21 mouse cellular contexts compared by ENCODE assay signal in genomic region chr17:6732665-6733064, GRCm38 (mm10). TPM values are rescaled to one million over a fixed set of nuclear protein-coding genes. Genes with fewer than 3 reads are reported as not detected.
DNase-seq lines count a peak whose midpoint lies in the region; ATAC-seq and TF ChIP-seq lines count a peak whose summit lies in the region.
"Had no signal": no experiment of that assay in that cellular context is flagged by ENCODE, and none has a peak within 500 bp of the region (broad histone marks: within the 10 kb centered on the region; RNA-seq: fewer than 3 reads in every experiment).

No protein-coding gene starts in this region.

- DNase-seq in heart, embryonic 10.5 days (ENCODE audit: low spot score), result peak; percentile 73
- no peak for DNase-seq in heart, adult 2 months
- DNase-seq in midbrain, embryonic 10.5 days (ENCODE audit: low spot score), result peak; percentile 11
- peak; percentile 7 for DNase-seq in induced T-regulatory cell, adult 2 months (ENCODE audit: low read depth)
- peak; percentile 5 for DNase-seq in naive thymus-derived CD4-positive, alpha-beta T cell, adult 2 months (ENCODE audit: low read depth)
- no peak for DNase-seq in adrenal gland, postnatal 25 days
- DNase-seq in liver, embryonic 11.5 days (ENCODE audit: low spot score), result no peak
- DNase-seq: adrenal gland, adult 8-10 months; cerebellum, adult 18-20 months; cerebellum, adult 9-11 months; cerebellum, postnatal 36 days; gastrocnemius, postnatal 10 days; heart, postnatal 4 days had no signal

- H3K79me2 ChIP-seq in heart, adult 2 months (replicated peaks; ENCODE audit: control insufficient read depth, insufficient read depth, low read length), result no peaks in the 10 kb centered on the region

- ATAC-seq in midbrain, embryonic 13.5 days, result no peak
- ATAC-seq in liver, embryonic 11.5 days (replicated peaks; ENCODE audit: low FRiP score), result no peak
- ATAC-seq: CD4-positive, CD25-positive, alpha-beta regulatory T cell, adult 4 months; forebrain, embryonic 15.5 days; hindbrain, embryonic 16.5 days had no signal

- no peak for TF ChIP-seq CTCF in heart, adult 2 months (IDR thresholded peaks at IDR 0.05)

- H3K27ac ChIP-seq in heart, embryonic 10.5 days, result no peak overlapping the region
- H3K27ac ChIP-seq in heart, adult 2 months, result no peak overlapping the region
- no peak overlapping the region for H3K27ac ChIP-seq in midbrain, embryonic 10.5 days (replicated peaks)
- H3K27ac ChIP-seq in midbrain, embryonic 13.5 days, result no peak overlapping the region
- no peak overlapping the region for H3K27ac ChIP-seq in liver, embryonic 11.5 days (ENCODE audit: low read depth, low read length)
- H3K27ac ChIP-seq: embryonic facial prominence, embryonic 13.5 days; forebrain, embryonic 15.5 days; heart, embryonic 13.5 days; hindbrain, embryonic 12.5 days had no signal

- TF ChIP-seq POLR2A in heart, adult 2 months (IDR thresholded peaks at IDR 0.05; ENCODE audit: insufficient read depth, low read depth, low read length), result no peak

- no peak for TF ChIP-seq EP300 in heart, adult 2 months (IDR thresholded peaks at IDR 0.05; ENCODE audit: insufficient read depth, low read depth, low read length)

- no peaks in the 10 kb centered on the region for H3K9me3 ChIP-seq in heart, embryonic 10.5 days
- H3K9me3 ChIP-seq in midbrain, embryonic 10.5 days (replicated peaks), result no peaks in the 10 kb centered on the region
- no peaks in the 10 kb centered on the region for H3K9me3 ChIP-seq in midbrain, embryonic 13.5 days
- no peaks in the 10 kb centered on the region for H3K9me3 ChIP-seq in liver, embryonic 11.5 days (ENCODE audit: control insufficient read depth, low read length)
- H3K9me3 ChIP-seq: embryonic facial prominence, embryonic 13.5 days; forebrain, embryonic 15.5 days; G1E; heart, embryonic 13.5 days; hindbrain, embryonic 12.5 days had no signal

- intact Hi-C loops in heart, adult 2 months (cut with DNase I), result no loop called here

- no peak overlapping the region for H3K4me3 ChIP-seq in heart, embryonic 10.5 days
- no peak overlapping the region for H3K4me3 ChIP-seq in heart, adult 2 months
- no peak overlapping the region for H3K4me3 ChIP-seq in midbrain, embryonic 10.5 days
- no peak overlapping the region for H3K4me3 ChIP-seq in midbrain, embryonic 13.5 days (replicated peaks)
- H3K4me3 ChIP-seq in liver, embryonic 11.5 days (ENCODE audit: low read depth, low read length), result no peak overlapping the region
- H3K4me3 ChIP-seq: embryonic facial prominence, embryonic 13.5 days; forebrain, embryonic 15.5 days; heart, embryonic 13.5 days; hindbrain, embryonic 12.5 days had no signal

- H3K27me3 ChIP-seq in heart, embryonic 10.5 days (ENCODE audit: insufficient read depth, poor library complexity, severe bottlenecking), result no peaks in the 10 kb centered on the region
- H3K27me3 ChIP-seq in heart, adult 2 months (ENCODE audit: control insufficient read depth, insufficient read depth, low read length), result no peaks in the 10 kb centered on the region
- no peaks in the 10 kb centered on the region; the same call in 1 of the 2 replicates for H3K27me3 ChIP-seq in midbrain, embryonic 10.5 days (ENCODE audit: low read depth, poor library complexity, severe bottlenecking)
- H3K27me3 ChIP-seq in midbrain, embryonic 13.5 days, result 0 out of 2 replicates have a peak, but pooled peaks cover 4% of the 10 kb centered on the region
- no peaks in the 10 kb centered on the region for H3K27me3 ChIP-seq in liver, embryonic 11.5 days (replicated peaks; ENCODE audit: control insufficient read depth, insufficient read depth, low read length)
- H3K27me3 ChIP-seq: embryonic facial prominence, embryonic 13.5 days; forebrain, embryonic 15.5 days; heart, embryonic 13.5 days; hindbrain, embryonic 12.5 days had no signal

- peaks cover 14% of the 10 kb centered on the region for H3K4me1 ChIP-seq in heart, embryonic 10.5 days
- no peaks in the 10 kb centered on the region for H3K4me1 ChIP-seq in heart, adult 2 months (ENCODE audit: control insufficient read depth, insufficient read depth, low read length)
- H3K4me1 ChIP-seq in midbrain, embryonic 10.5 days, result peaks cover 31% of the 10 kb centered on the region
- peaks cover 23% of the 10 kb centered on the region for H3K4me1 ChIP-seq in midbrain, embryonic 13.5 days (replicated peaks)
- no peaks in the 10 kb centered on the region for H3K4me1 ChIP-seq in liver, embryonic 11.5 days (replicated peaks; ENCODE audit: control insufficient read depth, insufficient read depth, low read length)

- no peak overlapping the region for H3K4me2 ChIP-seq in midbrain, embryonic 13.5 days (replicated peaks)
- no peak overlapping the region for H3K4me2 ChIP-seq in liver, embryonic 11.5 days
- H3K4me2 ChIP-seq: embryonic facial prominence, embryonic 13.5 days; forebrain, embryonic 15.5 days; heart, embryonic 13.5 days; hindbrain, embryonic 12.5 days had no signal

- 87% methylated on average over 4 of the region's 4 CpGs for WGBS in heart, embryonic 10.5 days
- WGBS in heart, adult 2 months, result 95% methylated on average over 4 of the region's 4 CpGs
- WGBS in midbrain, embryonic 10.5 days, result 92% methylated on average over 4 of the region's 4 CpGs
- 98% methylated on average over 4 of the region's 4 CpGs for whole genome bisulfite sequencing in midbrain, embryonic 13.5 days
- 88% methylated on average over 4 of the region's 4 CpGs for WGBS in liver, embryonic 11.5 days

- no peak overlapping the region for H3K9ac ChIP-seq in heart, adult 2 months (ENCODE audit: low read depth, low read length)
- H3K9ac ChIP-seq in midbrain, embryonic 13.5 days (replicated peaks), result no peak overlapping the region
- no peak overlapping the region for H3K9ac ChIP-seq in liver, embryonic 11.5 days (ENCODE audit: low read depth, low read length)
- H3K9ac ChIP-seq: embryonic facial prominence, embryonic 13.5 days; forebrain, embryonic 15.5 days; heart, embryonic 13.5 days; hindbrain, embryonic 12.5 days had no signal

- peaks cover 3% of the 10 kb centered on the region for H3K36me3 ChIP-seq in heart, embryonic 10.5 days
- H3K36me3 ChIP-seq in heart, adult 2 months (ENCODE audit: control insufficient read depth, insufficient read depth, low read length), result no peaks in the 10 kb centered on the region
- no peaks in the 10 kb centered on the region for H3K36me3 ChIP-seq in midbrain, embryonic 10.5 days
- H3K36me3 ChIP-seq in midbrain, embryonic 13.5 days, result no peaks in the 10 kb centered on the region
- H3K36me3 ChIP-seq in liver, embryonic 11.5 days (ENCODE audit: control insufficient read depth, insufficient read depth, low read length), result no peaks in the 10 kb centered on the region
- H3K36me3 ChIP-seq: embryonic facial prominence, embryonic 13.5 days; forebrain, embryonic 15.5 days; hindbrain, embryonic 12.5 days had no signal

RNA-seq across cellular contexts. Expression of gene Ezr, which starts 49.9 kb away (rescaled TPM):
- polyA plus RNA-seq in heart, embryonic 10.5 days (2016; fragmentation: Nextera tagmentation; extraction: Ambion mirVana), result 121 and 125 TPM in 2 replicates
- total RNA-seq in heart, adult 2 months (2021), result 10 to 100 TPM; 33.4 to 35.7 TPM
- 24.2 TPM in 2 replicates for polyA plus RNA-seq in heart, adult 2 months (2012; rRNA removed)
- 54.9 and 56.7 TPM in 2 replicates for polyA plus RNA-seq in midbrain, embryonic 10.5 days (2016; fragmentation: Nextera tagmentation; extraction: Ambion mirVana)
- 36.2 and 43.1 TPM in 2 replicates for polyA plus RNA-seq in midbrain, embryonic 13.5 days (2015; fragmentation: Nextera tagmentation; extraction: Ambion mirVana)
- 17.9 and 29.0 TPM in 2 replicates for total RNA-seq in adrenal gland, postnatal 25 days (2021)
- 96.2 and 97.3 TPM in 2 replicates for polyA plus RNA-seq in liver, embryonic 11.5 days (2014; fragmentation: Nextera tagmentation; extraction: Ambion mirVana)

Comparison
In these comparisons a context has a peak if more than half of its experiments do, and no peak if none do; other contexts are left out.
1. DNase-seq: peak in heart, embryonic 10.5 days (single experiment), midbrain, embryonic 10.5 days (single experiment), induced T-regulatory cell, adult 2 months (single experiment) and naive thymus-derived CD4-positive, alpha-beta T cell, adult 2 months (single experiment); none in heart, adult 2 months (0 of 2), adrenal gland, postnatal 25 days (single experiment) and liver, embryonic 11.5 days (single experiment).